Mouse (Mus musculus) liver, embryonic 11.5 days (tissue): Measurements from ENCODE around the gene Tob2. TPM values are rescaled to one million over a fixed set of nuclear protein-coding genes. Genes with fewer than 3 reads are reported as not detected.

Source experiments
- ATAC-seq: fragments of 200-750 bp; cut with Nextera tagmentation; replicated peaks from 2 replicates; pipeline ENCODE4 v1.8.0; 2017; ENCODE audit warnings: moderate number of reproducible peaks, mild to moderate bottlenecking, moderate TSS enrichment, moderate library complexity; ENCODE audit not compliant: low FRiP score
- DNase-seq: peaks from one replicate; pipeline ENCODE4 v3.0.0-alpha.2; 2017; ENCODE audit warnings: low spot score
- H3K27ac ChIP-seq: fragments of 300-500 bp; sonication (generic); 2 replicates; pipeline ENCODE4 v1.5.1; 2014; ENCODE audit warnings: mild to moderate bottlenecking, low read depth, low read length, control low read depth
- H3K27me3 ChIP-seq: fragments of 300-500 bp; sonication (generic); replicated peaks from 2 replicates; pipeline ENCODE4 v1.6.1; 2014; ENCODE audit warnings: low read length, mixed read lengths; ENCODE audit not compliant: control insufficient read depth, insufficient read depth
- H3K36me3 ChIP-seq: fragments of 300-500 bp; sonication (generic); 2 replicates; pipeline ENCODE4 v1.6.1; 2014; ENCODE audit warnings: mild to moderate bottlenecking, low read length, moderate library complexity, mixed read lengths; ENCODE audit not compliant: control insufficient read depth, insufficient read depth
- H3K4me1 ChIP-seq: fragments of 300-500 bp; sonication (generic); replicated peaks from 2 replicates; pipeline ENCODE4 v1.6.1; 2014; ENCODE audit warnings: low read length, mixed read lengths; ENCODE audit not compliant: control insufficient read depth, insufficient read depth
- H3K4me2 ChIP-seq: fragments of 300-500 bp; sonication (generic); 2 replicates; pipeline ENCODE4 v1.6.1; 2014; ENCODE audit warnings: mild to moderate bottlenecking, control low read depth, moderate library complexity
- H3K4me3 ChIP-seq: fragments of 300-500 bp; sonication (generic); 2 replicates; pipeline ENCODE4 v1.5.1; 2014; ENCODE audit warnings: low read depth, low read length, control low read depth
- H3K9ac ChIP-seq: fragments of 300-500 bp; sonication (generic); 2 replicates; pipeline ENCODE4 v1.6.1; 2014; ENCODE audit warnings: low read depth, low read length, control low read depth
- H3K9me3 ChIP-seq: fragments of 300-500 bp; sonication (generic); 2 replicates; pipeline ENCODE4 v1.6.1; 2016; ENCODE audit warnings: low read length, inconsistent platforms, mixed read lengths; ENCODE audit not compliant: control insufficient read depth
- WGBS: fragments of 180-500 bp; shearing (Covaris S2); extraction: QIAGEN DNeasy Blood & Tissue Kit; methylation state at CpG from one replicate; pipeline ENCODE4 v1.1.7; 2014; 5-methylcytosine and 5-hydroxymethylcytosine counted together
- polyA plus RNA-seq: library from polyadenylated mRNA; unstranded; fragments of >200 nt; fragmentation: Nextera tagmentation; extraction: Ambion mirVana; gene quantifications from 2 replicates; pipeline ENCODE4 v1.2.1, GENCODE M21; 2014

Gene Tob2
- polyA plus RNA-seq, 1 experiment from 2014 or later: 18.3 TPM

- DNase-seq: no peak
Observed at GRCm38 (mm10) chr15:81830530-81830929, 28.1 kb downstream of the Tob2 start.

GRCm38 (mm10) chr15:81829208-81829580 lies 29.4 kb downstream of the Tob2 start:
- no peak overlapping the region for H3K4me2 ChIP-seq
- DNase-seq: no peak
- no peaks in the 10 kb centered on the region for H3K27me3 ChIP-seq
- no peak for ATAC-seq
- no peak overlapping the region for H3K9ac ChIP-seq
- no peaks in the 10 kb centered on the region for H3K36me3 ChIP-seq
- H3K9me3 ChIP-seq: no peaks in the 10 kb centered on the region
- no peak overlapping the region for H3K4me3 ChIP-seq
- peaks cover 4% of the 10 kb centered on the region for H3K4me1 ChIP-seq
- no peak overlapping the region for H3K27ac ChIP-seq
- WGBS: 78% methylated on average over 2 of the region's 2 CpGs

More at GRCm38 (mm10) chr15:81830530-81830929, 28.1 kb downstream of the Tob2 start:
- Histone ChIP-seq H3K27me3 (no peaks in the 10 kb centered on the region), H3K4me3 (no peak overlapping the region), H3K9ac (no peak overlapping the region), H3K9me3 (no peaks in the 10 kb centered on the region), H3K4me1 (peaks cover 4% of the 10 kb centered on the region), H3K36me3 (no peaks in the 10 kb centered on the region), H3K4me2 (no peak overlapping the region), H3K27ac (no peak overlapping the region)
- ATAC-seq: no peak
- 78% methylated on average over 4 of the region's 4 CpGs for WGBS

GRCm38 (mm10) chr15:81828426-81829207 lies 30.0 kb downstream of the Tob2 start:
- no peak overlapping the region for H3K4me2 ChIP-seq
- H3K4me3 ChIP-seq: no peak overlapping the region
- H3K9ac ChIP-seq: no peak overlapping the region
- whole genome bisulfite sequencing: 79% methylated on average over 7 of the region's 7 CpGs
- DNase-seq (no peak), ATAC-seq (no peak)
- H3K36me3 ChIP-seq: peaks cover 5% of the 10 kb centered on the region; the same call in 1 of the 2 replicates
- no peaks in the 10 kb centered on the region for H3K9me3 ChIP-seq
- H3K4me1 ChIP-seq: peaks cover under 1% of the 10 kb centered on the region; the same call in 1 of the 2 replicates
- no peaks in the 10 kb centered on the region for H3K27me3 ChIP-seq
- H3K27ac ChIP-seq: no peak overlapping the region

- Histone ChIP-seq H3K9me3 (no peaks in the 10 kb centered on the region), H3K27me3 (no peaks in the 10 kb centered on the region), H3K36me3 (peaks cover 10% of the 10 kb centered on the region; the same call in 1 of the 2 replicates), H3K4me2 (no peak overlapping the region), H3K9ac (no peak overlapping the region), H3K4me3 (no peak overlapping the region), H3K4me1 (no peaks in the 10 kb centered on the region), H3K27ac (no peak overlapping the region)
- no peak for ATAC-seq
- DNase-seq: no peak
- WGBS: 76% methylated on average over 3 of the region's 3 CpGs
Observed at GRCm38 (mm10) chr15:81824832-81825231, 33.8 kb downstream of the Tob2 start.

GRCm38 (mm10) chr15:81822631-81823030 lies 36.0 kb downstream of the Tob2 start:
- peaks cover 13% of the 10 kb centered on the region for H3K36me3 ChIP-seq
- 74% methylated on average over 3 of the region's 3 CpGs for WGBS

GRCm38 (mm10) chr15:81818404-81818803 lies 40.2 kb downstream of the Tob2 start:
- H3K9ac ChIP-seq: no peak overlapping the region
- peaks cover 2% of the 10 kb centered on the region; the same call in 1 of the 2 replicates for H3K4me1 ChIP-seq
- H3K27ac ChIP-seq: no peak overlapping the region
- no peak for DNase-seq
- no peaks in the 10 kb centered on the region for H3K27me3 ChIP-seq
- H3K36me3 ChIP-seq: peaks cover 15% of the 10 kb centered on the region
- H3K9me3 ChIP-seq: no peaks in the 10 kb centered on the region
- H3K4me2 ChIP-seq: no peak overlapping the region
- WGBS: 80% methylated on average over 3 of the region's 3 CpGs
- ATAC-seq: no peak
- no peak overlapping the region for H3K4me3 ChIP-seq

More at GRCm38 (mm10) chr15:81822631-81823030, 36.0 kb downstream of the Tob2 start:
- Histone ChIP-seq H3K27me3 (no peaks in the 10 kb centered on the region), H3K4me3 (no peak overlapping the region), H3K9me3 (no peaks in the 10 kb centered on the region), H3K9ac (no peak overlapping the region), H3K4me2 (no peak overlapping the region), H3K27ac (no peak overlapping the region), H3K4me1 (no peaks in the 10 kb centered on the region)
- DNase-seq (no peak), ATAC-seq (no peak)

- ATAC-seq: no peak
- Histone ChIP-seq H3K4me1 (peaks cover 10% of the 10 kb centered on the region), H3K9ac (no peak overlapping the region), H3K4me2 (no peak overlapping the region), H3K27me3 (no peaks in the 10 kb centered on the region), H3K4me3 (no peak overlapping the region), H3K9me3 (no peaks in the 10 kb centered on the region), H3K27ac (no peak overlapping the region), H3K36me3 (peaks cover 12% of the 10 kb centered on the region)
- 74% methylated on average over 12 of the region's 12 CpGs for WGBS
- DNase-seq: no peak
Observed at GRCm38 (mm10) chr15:81814716-81815370, 43.8 kb downstream of the Tob2 start.

GRCm38 (mm10) chr15:81813986-81814705 lies 44.5 kb downstream of the Tob2 start:
- no peak overlapping the region for H3K4me2 ChIP-seq
- no peak overlapping the region for H3K4me3 ChIP-seq
- peaks cover 15% of the 10 kb centered on the region for H3K4me1 ChIP-seq
- 74% methylated on average over 5 of the region's 5 CpGs for WGBS
- no peak for DNase-seq
- ATAC-seq: no peak
- no peak overlapping the region for H3K27ac ChIP-seq
- H3K9ac ChIP-seq: no peak overlapping the region; the same call in 1 of the 2 replicates
- H3K27me3 ChIP-seq: no peaks in the 10 kb centered on the region
- H3K36me3 ChIP-seq: peaks cover 10% of the 10 kb centered on the region
- H3K9me3 ChIP-seq: no peaks in the 10 kb centered on the region
